Mouse (Mus musculus) liver, embryonic 14.5 days (tissue): ENCODE measurements around the gene Npas3. TPM values are rescaled to one million over a fixed set of nuclear protein-coding genes. Genes with fewer than 3 reads are reported as not detected.

ENCODE experiments used
- ATAC-seq: fragments of 200-750 bp; cut with Nextera tagmentation; 2 replicates; pipeline ENCODE4 v1.8.0; 2017; ENCODE audit warnings: moderate number of reproducible peaks, mild to moderate bottlenecking, moderate library complexity; ENCODE audit not compliant: insufficient read depth
- DNase-seq, 3 experiments: peaks; one replicate each; pipeline ENCODE4 v3.0.0-alpha.2; 2012 to 2013; ENCODE audit warnings: low read depth in 3 of 3, low spot score in 3 of 3
- H3K27ac ChIP-seq: fragments of 300-500 bp; sonication (generic); 2 replicates; pipeline ENCODE4 v1.5.1; 2014; ENCODE audit warnings: moderate library complexity, mild to moderate bottlenecking, control low read depth, inconsistent platforms
- H3K27me3 ChIP-seq: fragments of 300-500 bp; sonication (generic); 2 replicates; pipeline ENCODE4 v1.6.1; 2014; ENCODE audit warnings: mild to moderate bottlenecking, low read length, moderate library complexity; ENCODE audit not compliant: control insufficient read depth, insufficient read depth
- H3K36me3 ChIP-seq: fragments of 300-500 bp; sonication (generic); replicated peaks from 2 replicates; pipeline ENCODE4 v1.6.1; 2014; ENCODE audit warnings: low read depth; ENCODE audit not compliant: control insufficient read depth, insufficient read depth
- H3K4me1 ChIP-seq, 2 experiments: fragments of 200-500 bp in 1 of 2; fragments of 300-500 bp in 1 of 2; sonication (generic) in 1 of 2; replicated peaks; 2 replicates each; pipeline ENCODE4 v1.6.1; 2012 to 2014; ENCODE audit warnings: antibody characterized with exemption in 1 of 2, inconsistent platforms in 1 of 2, low read length in 1 of 2; ENCODE audit not compliant: control insufficient read depth in 2 of 2, insufficient read depth in 2 of 2
- H3K4me2 ChIP-seq: fragments of 300-500 bp; sonication (generic); 2 replicates; pipeline ENCODE4 v1.6.1; 2014; ENCODE audit warnings: low read depth, mild to moderate bottlenecking, control low read depth, moderate library complexity
- H3K4me3 ChIP-seq, 2 experiments: fragments of 200-500 bp in 1 of 2; fragments of 300-500 bp in 1 of 2; sonication (generic) in 1 of 2; 2 replicates each; pipeline ENCODE4 v1.5.1; 2012 to 2014; ENCODE audit warnings: low read depth in 2 of 2, low read length in 2 of 2, mild to moderate bottlenecking in 2 of 2, control low read depth in 1 of 2, inconsistent platforms in 1 of 2, moderate library complexity in 1 of 2; ENCODE audit not compliant: insufficient read depth in 1 of 2
- H3K9ac ChIP-seq: fragments of 300-500 bp; sonication (generic); replicated peaks from 2 replicates; pipeline ENCODE4 v1.6.1; 2014; ENCODE audit warnings: mild to moderate bottlenecking, control low read depth, moderate library complexity
- H3K9me3 ChIP-seq: fragments of 300-500 bp; sonication (generic); 2 replicates; pipeline ENCODE4 v1.6.1; 2016; ENCODE audit warnings: low read length, mixed read lengths; ENCODE audit not compliant: control insufficient read depth
- CTCF ChIP-seq: IDR thresholded peaks from 2 replicates; pipeline ENCODE4 v1.5.1; 2016; ENCODE audit warnings: antibody characterized with exemption, low read depth, control low read depth
- EP300 ChIP-seq: IDR thresholded peaks from 2 replicates; pipeline ENCODE4 v1.6.1; 2016; ENCODE audit warnings: antibody characterized with exemption, low read depth
- WGBS: fragments of 180-500 bp; shearing (Covaris S2); extraction: QIAGEN DNeasy Blood & Tissue Kit; methylation state at CpG from one replicate; pipeline ENCODE4 v1.1.7; 2014; ENCODE audit not compliant: insufficient replicate concordance; 5-methylcytosine and 5-hydroxymethylcytosine counted together
- polyA plus RNA-seq, 2 experiments: library from polyadenylated mRNA; depleted of rRNA in 1 of 2; stranded (reverse) in 1 of 2; unstranded in 1 of 2; fragments of >200 nt; fragmentation: Nextera tagmentation in 1 of 2; extraction: Ambion mirVana in 1 of 2; gene quantifications; 2 replicates each; pipeline versions ENCODE4 v1.2.1 to v1.2.3; 2012 to 2014

Gene Npas3
- polyA plus RNA-seq, 2 experiments, result 0.08 to 0.09 TPM

- Histone ChIP-seq H3K36me3 (no peaks in the 10 kb centered on the region), H3K9me3 (no peaks in the 10 kb centered on the region), H3K4me2 (no peak overlapping the region), H3K27ac (no peak overlapping the region), H3K9ac (no peak overlapping the region), H3K4me3 (no peak overlapping the region), H3K4me1 (no peaks in the 10 kb centered on the region), H3K27me3 (no peaks in the 10 kb centered on the region)
- TF ChIP-seq EP300 (no peak), CTCF (no peak)
- WGBS, result 36% methylated on average over 3 of the region's 3 CpGs
- ATAC-seq (no peak), DNase-seq (no peak)
Measured at GRCm38 (mm10) chr12:53327653-53328188, 79.2 kb downstream of the Npas3 start.

- ATAC-seq (no peak), DNase-seq (no peak)
- H3K9me3 ChIP-seq, result no peaks in the 10 kb centered on the region
- 31% methylated on average over 5 of the region's 5 CpGs for WGBS
- no peak for TF ChIP-seq CTCF
- TF ChIP-seq EP300, result no peak
- no peak overlapping the region for H3K9ac ChIP-seq
- no peaks in the 10 kb centered on the region for H3K4me1 ChIP-seq
- H3K4me2 ChIP-seq, result no peak overlapping the region
- no peaks in the 10 kb centered on the region for H3K27me3 ChIP-seq
- no peak overlapping the region for H3K4me3 ChIP-seq
- no peaks in the 10 kb centered on the region for H3K36me3 ChIP-seq
- no peak overlapping the region for H3K27ac ChIP-seq
Measured at GRCm38 (mm10) chr12:53328257-53328736, 79.8 kb downstream of the Npas3 start.

GRCm38 (mm10) chr12:53330141-53330540 lies 81.7 kb downstream of the Npas3 start:
- no peak overlapping the region for H3K4me2 ChIP-seq
- whole genome bisulfite sequencing, result 52% methylated on average over 6 of the region's 6 CpGs
- ATAC-seq, result no peak

GRCm38 (mm10) chr12:53331391-53331790 lies 82.9 kb downstream of the Npas3 start:
- no peak overlapping the region for H3K4me2 ChIP-seq
- DNase-seq, result no peak
- no peaks in the 10 kb centered on the region for H3K36me3 ChIP-seq
- TF ChIP-seq CTCF, result no peak
- no peak for TF ChIP-seq EP300
- H3K9me3 ChIP-seq, result no peaks in the 10 kb centered on the region
- H3K9ac ChIP-seq, result no peak overlapping the region
- WGBS, result 68% methylated on average over 9 of the region's 9 CpGs
- no peaks in the 10 kb centered on the region for H3K4me1 ChIP-seq
- H3K27me3 ChIP-seq, result no peaks in the 10 kb centered on the region
- no peak overlapping the region for H3K27ac ChIP-seq
- H3K4me3 ChIP-seq, result no peak overlapping the region
- ATAC-seq, result no peak

More at GRCm38 (mm10) chr12:53330141-53330540, 81.7 kb downstream of the Npas3 start:
- TF ChIP-seq EP300 (no peak), CTCF (no peak)
- no peak overlapping the region for H3K4me3 ChIP-seq
- no peaks in the 10 kb centered on the region for H3K27me3 ChIP-seq
- no peaks in the 10 kb centered on the region for H3K9me3 ChIP-seq
- DNase-seq, result no peak
- no peaks in the 10 kb centered on the region for H3K4me1 ChIP-seq
- no peaks in the 10 kb centered on the region for H3K36me3 ChIP-seq
- H3K9ac ChIP-seq, result no peak overlapping the region
- H3K27ac ChIP-seq, result no peak overlapping the region

GRCm38 (mm10) chr12:53331800-53332199 lies 83.3 kb downstream of the Npas3 start:
- no peak overlapping the region for H3K4me3 ChIP-seq
- WGBS, result 59% methylated on average over 3 of the region's 3 CpGs
- no peaks in the 10 kb centered on the region for H3K9me3 ChIP-seq
- no peak for DNase-seq
- no peak overlapping the region for H3K4me2 ChIP-seq
- no peaks in the 10 kb centered on the region for H3K27me3 ChIP-seq
- H3K4me1 ChIP-seq, result no peaks in the 10 kb centered on the region
- H3K9ac ChIP-seq, result no peak overlapping the region
- no peak for ATAC-seq
- H3K27ac ChIP-seq, result no peak overlapping the region
- TF ChIP-seq EP300 (no peak), CTCF (no peak)
- no peaks in the 10 kb centered on the region for H3K36me3 ChIP-seq
